Mouse (Mus musculus) cerebellum, postnatal 4 days (tissue): Measurements from ENCODE around the gene Igf2r.

Experiments
- DNase-seq, 2 experiments: peaks; one replicate each; pipeline ENCODE4 v3.0.0; 2022; ENCODE audit warnings: low spot score in 2 of 2, mixed read lengths in 1 of 2

Igf2r gene

DNA sequence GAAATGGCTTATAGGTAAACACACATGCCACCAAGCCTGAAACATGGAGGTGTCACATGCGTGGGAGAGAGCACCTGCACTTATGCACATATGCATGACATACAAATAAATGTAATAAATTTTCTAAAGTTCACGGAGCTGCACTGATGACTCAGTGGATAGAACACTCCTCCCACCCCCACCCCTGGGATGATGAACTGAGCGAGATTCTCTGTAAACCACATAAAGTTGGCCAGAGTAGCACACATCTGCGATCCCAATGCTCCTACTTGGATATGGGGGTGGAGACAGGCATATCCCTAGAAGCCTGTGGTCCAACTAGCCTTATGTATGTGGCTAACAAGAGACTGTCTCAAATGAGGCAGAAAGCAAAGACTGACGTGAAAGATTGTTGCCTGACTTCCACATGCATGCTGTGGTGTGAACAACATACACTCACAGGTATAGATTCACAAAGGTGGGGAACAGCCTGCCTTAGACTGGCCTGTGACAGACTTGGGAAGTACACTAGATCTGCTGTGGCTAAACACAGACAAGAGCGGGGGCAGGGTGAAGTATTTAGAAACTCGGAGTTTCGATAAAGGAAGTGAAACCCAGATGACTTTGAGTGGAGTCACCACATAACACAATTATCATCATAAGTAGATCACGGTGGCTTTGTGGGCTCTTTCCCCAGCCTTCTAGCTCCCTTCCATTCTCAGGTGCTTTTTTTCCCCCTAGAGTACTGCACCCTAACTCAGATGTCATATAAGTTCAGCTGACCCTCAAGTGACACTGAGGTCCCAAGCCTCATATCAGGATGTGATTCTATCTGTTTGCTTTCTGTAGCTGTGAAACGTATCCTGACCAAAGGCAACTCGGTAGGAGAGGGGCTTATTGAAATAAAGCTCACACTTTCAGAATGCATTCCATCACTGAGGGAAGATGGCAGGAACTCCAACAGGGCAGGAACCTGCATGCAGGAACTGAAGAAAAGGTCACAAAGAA is 13.7 kb upstream of the Igf2r start:
- DNase-seq: no peak

DNA sequence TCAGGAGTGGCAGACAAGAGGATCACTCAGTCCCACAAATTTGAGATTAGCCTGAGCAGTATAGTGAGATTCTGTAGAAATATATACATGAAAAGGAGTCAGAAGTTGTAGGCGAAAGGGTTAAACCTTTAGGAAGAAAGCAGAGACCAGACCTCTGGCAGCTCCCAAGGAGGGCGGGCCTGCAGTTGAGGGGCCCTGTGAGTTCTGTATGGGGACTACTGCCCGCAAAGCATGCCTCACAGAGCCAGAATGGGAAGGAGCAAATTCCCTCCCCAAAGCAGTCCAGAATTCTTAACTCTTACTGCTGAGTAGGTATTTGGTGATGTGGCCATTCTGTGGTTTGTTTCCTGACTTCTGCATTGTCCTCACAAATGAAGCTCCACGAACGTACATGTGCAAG is 11.6 kb upstream of the Igf2r start:
- DNase-seq: no peak

DNA sequence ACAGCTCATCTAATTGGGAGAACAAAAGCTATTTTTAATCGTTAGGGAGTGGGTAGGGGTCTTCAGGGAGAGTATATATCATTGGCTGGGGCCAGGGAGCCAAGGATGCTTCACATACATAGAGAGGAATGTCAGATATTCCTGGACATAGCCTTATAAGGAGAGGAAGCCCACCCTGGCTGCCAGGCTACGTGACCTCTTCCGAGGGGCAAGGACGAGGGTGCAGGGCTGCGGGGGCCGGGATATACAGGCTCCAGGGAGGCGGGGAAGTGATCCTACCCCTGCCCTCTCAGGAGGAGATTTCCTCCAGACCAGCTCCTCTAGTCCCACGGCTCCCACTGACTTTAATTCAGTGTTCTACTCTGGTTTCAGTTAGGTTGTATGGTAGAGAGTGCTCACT is 10.7 kb upstream of the Igf2r start:
- no peak for DNase-seq

DNA sequence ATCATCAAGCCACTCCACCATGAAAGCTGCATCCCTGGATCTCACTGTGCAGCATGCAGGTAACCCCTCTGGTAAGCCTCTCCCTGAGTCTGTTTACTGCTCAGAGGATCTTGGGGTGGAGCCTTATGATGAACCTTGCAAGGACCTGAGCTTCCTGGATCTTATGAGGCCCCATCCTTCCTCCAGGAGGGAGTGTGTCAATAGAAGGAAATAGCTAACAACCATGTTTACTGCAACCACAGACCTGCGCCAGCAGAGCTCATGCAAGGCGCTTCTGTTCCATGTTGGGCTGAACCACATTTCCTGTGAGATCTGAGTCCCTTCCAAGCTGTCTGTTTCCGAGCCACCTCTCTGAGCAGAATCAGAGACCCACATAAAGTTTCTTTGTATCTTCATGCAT is 10.0 kb upstream of the Igf2r start:
- no peak for DNase-seq

DNA sequence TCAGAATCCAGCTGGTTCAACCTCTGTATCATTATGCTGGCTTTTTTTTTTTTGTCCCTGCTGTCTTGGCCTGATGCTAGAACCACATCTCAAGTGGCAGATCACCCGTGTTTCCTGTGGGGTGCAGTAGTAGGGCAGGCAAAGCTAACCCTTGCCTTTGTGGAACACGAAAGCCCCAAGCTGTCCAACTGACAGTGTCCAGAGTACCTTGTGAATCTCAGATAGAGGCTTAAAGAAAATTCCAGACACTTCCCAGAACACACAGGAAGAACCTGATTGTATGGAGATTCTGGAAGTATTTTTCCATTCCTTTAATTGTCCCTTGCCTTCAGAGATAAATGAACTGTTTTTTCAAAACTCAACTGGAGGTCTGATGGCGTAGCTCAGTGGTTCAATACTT is 4.5 kb upstream of the Igf2r start:
- no peak for DNase-seq

DNA sequence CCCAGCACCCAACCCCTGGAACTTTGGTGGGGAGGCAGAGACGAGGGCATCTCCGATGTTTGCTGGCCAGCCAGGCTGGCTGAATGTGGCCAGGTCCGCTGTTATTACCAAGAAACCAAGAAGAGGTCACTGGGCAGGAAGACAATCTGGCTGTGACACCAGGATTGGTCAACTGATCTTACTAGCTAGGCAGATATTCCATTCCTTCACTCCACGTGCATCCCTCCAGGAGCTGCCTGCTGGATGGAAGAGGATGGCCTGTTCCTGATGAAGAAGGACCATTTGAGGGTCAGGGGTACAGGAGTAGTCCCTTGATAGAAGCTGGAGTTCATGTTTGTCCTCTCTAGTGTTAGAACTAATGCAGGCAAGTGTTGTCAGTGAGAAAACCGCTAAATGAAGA is 1.0 kb upstream of the Igf2r start:
- no peak for DNase-seq

DNA sequence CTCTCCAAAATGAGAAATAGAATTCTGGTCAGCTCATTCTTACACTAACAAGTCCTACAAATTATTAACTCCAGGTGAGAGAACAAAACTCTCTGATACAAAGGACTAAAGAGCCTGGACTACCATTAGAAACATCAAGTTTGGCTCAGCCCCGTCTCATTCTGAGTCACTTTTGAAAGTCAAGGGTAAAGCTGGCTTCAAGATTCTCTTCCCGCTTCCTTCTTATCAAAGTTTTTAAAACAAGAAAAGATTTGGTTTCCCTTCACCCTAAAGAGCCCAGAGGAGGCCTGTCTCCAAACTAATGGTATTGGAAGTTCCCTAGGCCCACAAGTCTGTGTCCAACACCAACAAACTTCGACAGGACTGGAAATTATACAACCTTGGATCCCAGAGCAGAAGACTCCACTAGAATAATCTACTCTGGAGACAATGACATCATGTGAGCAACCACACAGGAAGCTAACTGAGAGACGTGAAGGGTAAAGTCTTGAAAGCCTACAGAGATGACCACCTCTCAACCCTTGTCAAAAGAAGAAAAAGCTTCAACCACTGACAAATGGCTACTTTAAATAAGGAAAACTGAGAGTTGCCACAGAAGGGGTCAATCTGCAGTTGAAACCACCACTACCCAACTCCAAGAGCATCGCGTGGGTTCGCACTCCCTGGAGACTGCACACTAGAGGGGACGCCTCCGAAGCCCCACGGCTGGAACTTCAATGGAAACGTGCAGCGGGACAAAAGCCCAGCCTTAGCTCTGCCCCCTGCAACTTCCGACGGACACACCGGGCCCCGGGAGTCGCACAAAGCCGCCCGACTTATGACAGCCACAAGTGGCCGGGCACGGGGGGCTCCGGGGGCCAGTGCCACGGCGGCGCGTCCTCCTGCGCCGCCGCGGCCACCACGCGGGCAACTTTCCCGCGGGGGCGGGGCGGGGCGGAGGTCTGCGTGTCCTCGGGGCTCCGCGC is 767 bp downstream of the Igf2r start:
- DNase-seq: no peak

DNA sequence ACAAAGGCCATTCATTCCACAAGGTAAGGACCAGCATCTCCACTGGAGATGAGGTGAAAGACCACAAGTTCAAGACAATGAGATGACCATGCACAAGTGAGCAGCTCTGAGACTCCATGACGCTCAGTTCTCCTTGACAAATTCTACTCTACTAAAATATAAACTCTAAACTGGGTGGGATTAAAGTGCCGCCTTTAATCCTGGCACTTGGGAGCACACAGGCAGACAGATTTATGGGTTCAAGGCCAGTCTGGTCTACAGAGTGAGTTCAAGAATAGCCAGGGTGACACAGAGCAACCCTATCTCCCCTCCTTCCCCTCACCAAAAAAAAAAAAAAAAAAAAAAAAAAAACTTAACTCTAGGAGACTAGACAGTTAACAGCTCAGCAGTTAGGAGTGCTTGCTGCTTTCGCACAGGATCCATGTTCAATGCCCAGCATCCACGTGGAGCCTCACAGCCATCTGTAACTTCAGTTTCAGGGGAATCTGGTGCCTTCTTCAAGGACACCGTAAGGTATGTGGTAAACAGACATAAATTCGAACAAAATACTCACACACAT is 2.1 kb downstream of the Igf2r start:
- no peak for DNase-seq

DNA sequence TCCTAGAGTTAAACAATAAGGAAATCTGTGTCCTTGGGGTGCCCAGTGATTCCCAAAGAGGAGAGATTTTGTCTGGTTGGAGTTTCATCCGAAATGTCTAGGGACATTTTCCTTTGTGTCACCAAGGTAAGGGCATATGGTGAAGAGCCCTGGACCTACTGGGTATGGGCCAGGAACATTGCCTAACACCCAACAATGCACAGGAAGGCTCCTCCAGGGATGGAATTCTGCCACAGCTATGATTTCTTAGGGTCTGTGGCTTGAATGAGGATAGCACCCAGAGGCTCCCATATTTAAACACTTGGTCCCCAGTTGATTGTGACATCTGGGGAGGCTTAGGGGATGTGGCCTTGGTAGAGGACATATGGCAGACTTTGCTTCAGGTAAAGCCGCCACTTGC is 6.1 kb downstream of the Igf2r start:
- DNase-seq: no peak

DNA sequence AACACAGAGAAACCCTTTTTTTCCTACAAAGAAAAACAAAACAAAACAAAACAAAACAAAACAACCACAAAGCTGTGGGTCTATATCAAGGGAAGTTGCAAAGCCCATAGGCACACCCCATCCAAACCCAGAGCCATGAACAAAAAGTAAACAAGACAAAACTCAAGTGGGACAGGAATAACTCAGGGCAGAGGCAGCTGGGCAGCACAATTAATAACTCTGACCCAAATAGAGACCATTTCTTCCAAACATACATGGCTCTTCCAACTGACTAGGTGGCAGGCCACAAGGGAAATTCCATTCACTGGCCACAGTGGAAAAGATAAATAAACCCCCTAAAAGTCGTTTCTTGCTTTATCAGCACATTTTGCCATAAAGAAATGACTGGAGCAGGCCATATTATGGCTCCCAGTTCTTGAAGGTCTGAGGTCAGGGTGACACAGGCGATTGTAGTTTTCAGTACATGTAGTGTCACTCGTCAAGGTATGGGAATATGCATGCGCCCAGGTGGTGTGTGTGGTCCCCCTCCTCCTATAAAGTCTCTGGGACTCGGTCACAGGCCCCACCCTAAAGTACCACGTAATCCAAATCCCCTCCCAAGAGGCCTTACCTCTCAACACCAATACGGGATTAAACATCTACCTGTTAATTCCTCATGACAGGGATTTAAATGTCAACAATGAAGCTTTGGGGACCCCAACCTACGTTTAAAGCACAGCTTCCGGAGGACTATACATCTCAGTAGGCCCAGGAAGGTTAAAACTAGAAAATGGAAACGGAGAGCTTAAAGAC is 8.9 kb downstream of the Igf2r start:
- no peak for DNase-seq

DNA sequence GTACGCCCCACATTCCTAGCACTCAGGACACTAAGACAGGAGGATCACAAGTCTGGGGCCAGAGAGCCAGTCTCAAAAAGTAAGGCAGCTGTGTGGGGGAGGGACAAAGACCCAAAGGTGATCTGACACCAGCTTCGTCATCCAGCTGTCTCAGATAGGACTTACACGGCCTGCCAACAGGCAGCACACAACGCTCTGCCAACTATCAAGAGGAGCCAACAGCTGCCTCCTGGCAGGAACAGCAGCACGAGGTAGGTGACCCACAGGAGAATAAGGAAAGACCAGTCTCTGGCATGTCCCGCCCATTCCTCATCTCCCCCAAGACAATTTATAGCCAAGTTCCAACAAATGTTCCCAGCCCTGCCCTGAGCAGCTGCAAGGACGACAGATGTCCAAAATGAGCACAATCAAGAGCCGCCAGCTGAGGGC is 9.8 kb downstream of the Igf2r start:
- peak in 1 of 2 experiments; percentile 22 for DNase-seq

DNA sequence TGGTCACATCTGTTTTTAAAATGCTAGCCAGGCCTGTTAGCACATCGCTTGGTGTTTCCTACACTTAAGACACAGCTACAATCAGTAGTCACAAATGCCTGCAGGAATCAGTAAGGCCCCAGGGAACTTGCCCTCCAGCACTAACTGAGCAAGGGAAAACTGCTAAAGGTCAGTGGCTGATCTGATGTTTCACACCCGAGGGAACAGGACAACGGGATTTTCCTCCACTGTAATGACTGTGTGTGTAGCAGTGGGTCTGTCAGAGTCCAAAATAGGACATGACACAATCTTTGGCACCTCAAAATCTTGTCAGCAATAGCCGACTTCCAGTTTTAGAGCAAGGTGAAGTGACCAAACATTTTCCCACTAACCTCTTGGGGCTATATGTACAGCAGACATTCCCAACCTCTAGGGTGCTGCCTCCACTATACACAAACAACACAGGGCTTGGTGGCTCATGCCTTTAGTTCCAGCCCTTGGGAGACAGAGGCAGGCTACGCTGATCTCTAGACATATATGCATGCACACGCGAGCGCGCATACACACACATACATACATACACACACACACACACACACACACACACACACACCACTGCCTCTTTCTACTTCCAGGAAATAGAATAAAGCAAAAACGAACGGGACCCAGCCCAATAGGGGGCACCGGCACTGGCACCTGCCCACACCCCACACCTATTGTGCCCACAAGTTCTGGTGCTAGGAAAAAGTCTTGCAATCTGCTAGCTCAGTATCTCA is 10.6 kb downstream of the Igf2r start:
- no peak for DNase-seq

DNA sequence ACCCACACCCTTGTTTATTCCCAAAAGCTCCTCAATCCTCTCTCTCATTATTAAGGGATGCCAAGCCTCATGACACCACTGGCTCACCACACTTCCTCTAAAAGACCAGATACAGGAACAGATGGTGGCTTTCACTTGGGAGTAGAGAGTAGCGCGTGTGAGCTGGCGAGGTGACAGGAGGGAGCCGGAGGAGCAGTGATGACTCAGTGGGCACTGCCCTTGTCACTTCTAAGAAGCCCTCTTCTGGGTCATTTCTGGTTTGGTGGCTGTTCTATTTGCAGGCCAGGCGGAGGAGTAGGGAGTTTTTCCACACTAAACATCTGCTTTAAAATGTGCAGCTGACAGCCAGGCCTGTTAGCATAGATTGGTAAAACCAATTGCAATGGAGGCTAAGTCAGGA is 11.5 kb downstream of the Igf2r start:
- DNase-seq: peak in 1 of 2 experiments; percentile 55

DNA sequence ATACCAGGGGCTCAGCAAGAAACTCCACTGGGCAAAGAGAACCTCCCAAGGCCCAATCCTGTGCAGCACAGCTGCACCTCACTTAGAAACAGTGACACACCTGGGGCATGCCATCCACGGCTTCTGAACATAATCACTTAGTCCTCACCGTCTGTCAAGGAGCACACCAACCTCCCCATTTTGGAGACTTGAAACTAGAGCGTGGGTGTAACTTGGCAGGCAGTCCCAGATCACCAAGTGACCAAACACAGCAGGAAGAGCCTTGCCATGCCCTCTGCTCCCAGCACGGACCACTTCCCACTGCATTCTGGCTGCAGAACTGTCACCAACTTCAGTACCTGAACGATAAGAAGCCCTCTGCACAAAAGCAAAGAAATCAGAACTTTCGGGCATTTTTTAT is 12.3 kb downstream of the Igf2r start:
- no peak for DNase-seq

DNA sequence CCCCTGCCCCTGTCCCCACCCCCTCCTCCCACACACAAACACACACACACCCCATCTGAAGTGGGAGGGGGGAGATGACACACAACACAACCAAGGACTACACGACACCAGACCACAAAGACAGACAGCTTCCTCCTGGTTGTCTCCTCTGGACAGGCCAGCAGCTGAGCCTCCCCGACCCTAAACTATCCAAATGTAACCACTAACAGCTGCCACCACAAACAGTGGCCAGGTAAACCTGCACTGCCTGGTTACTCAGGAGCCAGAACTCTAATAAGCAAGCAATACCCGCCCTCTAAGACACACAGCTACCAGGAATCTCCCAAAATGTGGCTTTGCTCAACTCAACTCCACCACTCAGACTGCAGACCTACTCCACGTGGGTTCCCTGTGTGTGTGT is 13.5 kb downstream of the Igf2r start:
- no peak for DNase-seq

DNA sequence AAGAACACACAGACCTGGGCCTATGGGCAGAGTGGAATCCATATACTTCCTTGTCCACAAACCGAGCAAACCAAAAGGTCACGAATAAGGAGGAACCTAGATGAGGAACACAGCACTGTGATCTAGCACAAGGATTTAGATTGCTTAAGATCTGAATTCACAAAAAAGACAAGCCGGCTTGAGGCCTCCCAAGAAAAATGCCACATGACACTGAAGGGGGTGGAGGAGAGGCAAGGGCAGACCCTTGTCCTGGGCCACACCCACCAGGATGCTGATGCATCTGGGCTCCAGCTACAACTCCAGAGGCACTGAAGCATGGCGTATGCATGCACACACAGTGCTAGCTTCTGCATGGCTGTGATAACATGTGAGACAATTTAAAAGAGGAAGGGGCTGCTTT is 14.3 kb downstream of the Igf2r start:
- no peak for DNase-seq

DNA sequence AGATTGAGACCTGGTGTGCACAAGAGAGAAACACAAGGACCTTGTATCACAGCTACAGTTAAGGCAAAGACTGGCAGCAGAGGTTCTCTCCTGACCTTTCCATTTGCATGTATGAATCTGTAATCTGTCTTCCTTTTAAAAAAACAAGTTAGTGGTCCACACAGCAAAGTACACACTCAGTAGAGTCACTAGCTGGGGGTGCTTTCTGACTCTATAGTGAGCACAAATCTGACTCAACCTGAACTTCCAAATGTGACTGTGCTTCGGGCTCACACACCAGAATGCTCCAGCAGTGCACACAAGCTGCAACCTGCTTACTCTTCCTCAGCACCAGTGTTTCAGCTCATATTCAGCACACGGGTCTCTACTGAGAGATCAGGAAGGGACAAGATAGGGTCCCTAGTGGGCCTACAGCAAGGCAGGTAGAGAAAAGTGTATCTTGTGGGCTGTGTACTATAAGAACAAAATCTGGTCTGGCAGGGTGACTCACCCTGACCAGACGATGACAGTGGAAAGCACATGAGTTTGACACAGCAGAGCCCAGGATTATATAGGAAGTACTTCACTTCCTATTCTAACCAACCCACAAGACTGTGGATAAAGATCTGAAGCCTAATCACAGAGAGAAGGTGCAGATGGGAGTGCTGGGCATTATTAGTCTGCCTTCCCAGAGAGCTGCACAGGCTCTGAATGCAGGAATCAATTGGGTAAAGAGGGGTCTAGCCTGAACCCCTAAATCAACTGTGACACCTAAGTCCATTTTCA is 15.0 kb downstream of the Igf2r start:
- DNase-seq: no peak

DNA sequence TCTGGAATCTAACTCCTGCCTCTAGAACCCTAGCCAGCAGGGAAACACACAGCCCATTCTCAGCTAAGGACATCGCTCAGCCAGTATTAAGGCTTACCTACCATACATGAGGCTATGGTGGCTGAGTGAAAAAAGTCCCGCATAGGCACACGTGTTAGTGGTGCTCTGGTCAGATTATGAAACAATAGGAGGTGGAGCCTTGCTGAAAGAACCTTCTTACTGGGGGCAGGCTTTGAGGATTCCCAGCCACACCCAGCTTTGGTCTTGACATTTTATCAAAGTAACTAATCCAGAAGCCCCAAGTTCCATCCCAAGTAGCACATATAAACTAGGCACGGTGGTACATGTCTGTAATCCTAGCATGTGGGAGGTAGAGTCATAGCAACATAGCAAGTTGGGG is 16.4 kb downstream of the Igf2r start:
- DNase-seq: no peak

DNA sequence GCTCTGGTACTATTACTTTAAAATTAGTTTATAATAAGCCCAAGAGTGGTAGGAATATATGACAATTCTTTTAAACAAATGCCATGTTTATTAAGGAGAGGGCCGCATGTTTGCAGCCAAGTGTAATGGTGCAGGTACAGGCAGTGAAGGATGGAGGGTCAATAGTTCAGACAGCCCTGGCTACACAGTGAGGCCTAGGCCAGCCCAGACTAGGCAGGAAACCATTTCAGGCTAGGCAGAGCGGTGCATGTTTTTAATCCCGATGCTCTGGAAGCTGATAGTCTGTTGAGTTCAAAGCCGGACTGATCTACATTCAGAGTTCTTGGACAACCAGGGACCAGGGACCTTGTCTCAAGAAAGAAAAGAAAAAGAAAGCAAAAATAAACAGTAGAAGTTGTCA is 17.8 kb downstream of the Igf2r start:
- DNase-seq: no peak

DNA sequence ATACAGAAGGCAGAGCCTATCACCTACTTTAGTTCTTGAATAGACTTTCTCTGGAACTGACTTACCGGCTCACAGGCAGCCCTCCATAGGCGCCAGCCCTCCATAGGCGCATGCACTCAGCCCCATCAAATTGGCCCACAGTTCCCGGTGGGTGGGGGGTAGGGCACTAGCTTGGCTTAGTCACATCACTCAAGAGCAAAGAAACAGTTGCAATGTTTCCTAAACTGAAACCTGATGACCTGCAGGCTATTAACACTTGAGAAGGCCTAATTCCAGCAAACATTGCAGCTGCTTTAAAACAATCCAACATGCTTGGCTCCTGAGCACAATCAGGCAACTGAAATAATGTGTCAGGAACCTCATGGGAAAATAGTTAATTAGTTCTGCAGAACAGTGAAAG is 18.2 kb downstream of the Igf2r start:
- no peak for DNase-seq
